Mouse (Mus musculus) intestine, embryonic 14.5 days (tissue): ENCODE results near the gene Trim39. TPM values are rescaled to one million over a fixed set of nuclear protein-coding genes. Genes with fewer than 3 reads are reported as not detected.

ENCODE experiments used
- polyA plus RNA-seq: library from polyadenylated mRNA; unstranded; fragments of >200 nt; fragmentation: Nextera tagmentation; extraction: Ambion mirVana; gene quantifications from 2 replicates; pipeline ENCODE4 v1.2.1, GENCODE M21; 2014

Trim39 gene
- polyA plus RNA-seq, 1 experiment from 2014 or later = 11.3 TPM

Other genes starting within 250 kb of the Trim39 start
- 4.9 and 5.7 TPM in 2 replicates for gene H2-T23, start 239.4 kb downstream of the Trim39 start, polyA plus RNA-seq
- gene H2-T22, start 229.5 kb downstream of the Trim39 start, polyA plus RNA-seq = 15.0 and 17.8 TPM in 2 replicates
- not detected in 2 replicates for gene Gm6034, start 229.3 kb downstream of the Trim39 start, polyA plus RNA-seq
- not detected in 2 replicates for gene Gm11127, start 213.9 kb downstream of the Trim39 start, polyA plus RNA-seq
- gene Gm19684, start 150.6 kb downstream of the Trim39 start, polyA plus RNA-seq = not detected in 2 replicates
- not detected in 2 replicates for gene Gm7030, start 142.8 kb downstream of the Trim39 start, polyA plus RNA-seq
- 0.13 TPM in 1 of 2 replicates, not detected in the other for gene Gm8909, start 103.7 kb downstream of the Trim39 start, polyA plus RNA-seq
- 7.9 and 8.2 TPM in 2 replicates for gene H2-T3, start 82.0 kb downstream of the Trim39 start, polyA plus RNA-seq
- gene Rpp21, start 14.2 kb downstream of the Trim39 start, polyA plus RNA-seq = 156 and 158 TPM in 2 replicates
- gene H2-M10.2, start 14.2 kb upstream of the Trim39 start, polyA plus RNA-seq = not detected in 2 replicates
- not detected in 2 replicates for gene H2-M10.1, start 53.9 kb upstream of the Trim39 start, polyA plus RNA-seq
- gene H2-M10.3, start 96.2 kb upstream of the Trim39 start, polyA plus RNA-seq = not detected in 2 replicates
- gene H2-M10.4, start 190.1 kb upstream of the Trim39 start, polyA plus RNA-seq = not detected in 2 replicates